Mouse (Mus musculus) liver, adult 10 weeks (tissue): ENCODE data around the gene Trp73. TPM values are rescaled to one million over a fixed set of nuclear protein-coding genes. Genes with fewer than 3 reads are reported as not detected.

Experiments
- polyA plus RNA-seq: library from polyadenylated mRNA; stranded (reverse); fragments of 350-450 nt; fragmentation: Illumina TruSeq; extraction: RNeasy Lipid Tissue Mini Kit (QIAGEN cat#74804); gene quantifications from one replicate; pipeline ENCODE4 v1.2.3, GENCODE M21; 2014; ENCODE audit warnings: low read depth, low replicate concordance

Gene Trp73
- polyA plus RNA-seq, result not detected

GRCm38 (mm10) chr4:154140182-154140212 lies at the start of gene Trp73:
TSS of gene Trp73 (minus strand) at chr4:154140208.

GRCm38 (mm10) chr4:154170506-154171150 lies 30.6 kb upstream of the Trp73 start, which contains the start of gene Megf6:
TSS of gene Megf6 (plus strand) at chr4:154170730.

GRCm38 (mm10) chr4:154160538-154161390 lies 20.8 kb upstream of the Trp73 start, which contains the start of gene Tprgl:
TSS of gene Tprgl (minus strand) at chr4:154160666.

GRCm38 (mm10) chr4:154142211-154143040 lies 2.4 kb upstream of the Trp73 start, which contains the start of gene Wrap73:
TSS of gene Wrap73 (plus strand) at chr4:154142372.

GRCm38 (mm10) chr4:154042577-154042976 lies 97.4 kb downstream of the Trp73 start, which contains the start of gene Ccdc27:
TSS of gene Ccdc27 (minus strand) at chr4:154042677.

GRCm38 (mm10) chr4:154025641-154026440 lies 114.2 kb downstream of the Trp73 start, which contains the start of gene Smim1:
TSS of gene Smim1 (minus strand) at chr4:154026230.

GRCm38 (mm10) chr4:154011646-154012089 lies 128.3 kb downstream of the Trp73 start, which contains the start of gene Lrrc47:
TSS of gene Lrrc47 (plus strand) at chr4:154011731.

Other genes with a start within 250 kb of the Trp73 start
- 16.9 TPM for gene A430005L14Rik, start 183.0 kb downstream of the Trp73 start, polyA plus RNA-seq
- gene Dffb, start 165.1 kb downstream of the Trp73 start, polyA plus RNA-seq, result 2.6 TPM
- gene Cep104, start 165.0 kb downstream of the Trp73 start, polyA plus RNA-seq, result 2.5 TPM
- 9.1 TPM for gene Lrrc47, start 128.5 kb downstream of the Trp73 start, polyA plus RNA-seq
- not detected for gene Smim1, start 114.0 kb downstream of the Trp73 start, polyA plus RNA-seq
- gene Ccdc27, start 97.5 kb downstream of the Trp73 start, polyA plus RNA-seq, result not detected
- gene Wrap73, start 2.2 kb upstream of the Trp73 start, polyA plus RNA-seq, result 0.93 TPM
- gene Tprgl, start 20.5 kb upstream of the Trp73 start, polyA plus RNA-seq, result 42.4 TPM
- not detected for gene Megf6, start 30.5 kb upstream of the Trp73 start, polyA plus RNA-seq
- not detected for gene Arhgef16, start 161.5 kb upstream of the Trp73 start, polyA plus RNA-seq
- not detected for gene B230104I21Rik, start 195.9 kb upstream of the Trp73 start, polyA plus RNA-seq